Mouse (Mus musculus) embryonic fibroblast, embryonic 13.5 days (primary cell): ENCODE results near the gene Zbtb22.

Source experiments
- CTCF ChIP-seq: IDR thresholded peaks from 2 replicates; pipeline ENCODE4 v1.5.1; 2011; ENCODE audit warnings: mild to moderate bottlenecking, control low read depth, low read length, moderate library complexity, borderline replicate concordance; ENCODE audit not compliant: insufficient read depth
- POLR2A ChIP-seq: IDR thresholded peaks from 2 replicates; pipeline ENCODE4 v1.6.1; 2011; ENCODE audit warnings: low read depth, mild to moderate bottlenecking, control low read depth, low read length, moderate library complexity

- no peak for TF ChIP-seq CTCF
- TF ChIP-seq POLR2A = no peak
Measured at GRCm38 (mm10) chr17:33962876-33963275, 47.2 kb downstream of the Zbtb22 start.
